Mouse (Mus musculus) stomach, postnatal 0 days (tissue): ENCODE results near the gene Kcnk5.

ENCODE experiments used
- CTCF ChIP-seq: IDR thresholded peaks from 2 replicates; pipeline ENCODE4 v1.5.1; 2016; ENCODE audit warnings: antibody characterized with exemption, low read depth, mild to moderate bottlenecking, moderate library complexity
- EP300 ChIP-seq: optimal IDR thresholded peaks from 2 replicates; pipeline ENCODE3; 2016; ENCODE audit warnings: antibody characterized with exemption

DNA sequence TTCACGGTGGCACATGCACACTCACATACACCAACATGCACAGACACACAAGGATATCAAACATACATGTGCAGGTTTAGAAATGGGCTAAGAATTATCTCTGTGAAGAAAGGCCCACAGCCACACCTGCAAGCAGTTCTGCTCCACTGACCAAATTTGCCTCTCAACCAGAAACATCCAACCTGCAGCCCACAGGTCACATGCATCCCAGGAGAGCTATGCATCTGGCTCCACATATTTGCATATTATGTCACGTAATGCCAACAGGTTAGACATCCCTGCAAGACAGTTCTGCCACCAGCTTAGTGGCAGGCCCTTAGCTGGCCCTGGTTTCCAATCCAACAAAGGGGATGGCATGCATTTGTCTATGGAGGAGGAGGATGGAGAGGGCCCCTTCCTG is 13.6 kb downstream of the Kcnk5 start:
- TF ChIP-seq CTCF (no peak), EP300 (no peak)
